In genomic region chr12:83929186-83929804, GRCm38 (mm10) we compare ENCODE assay signal across 1 mouse cellular context.
TF ChIP-seq lines count a peak whose summit lies in the region.

No protein-coding gene starts in this region.

TF ChIP-seq in MEL, 35 proteins besides CTCF, POLR2A, EP300 and RAD21:
- 0 out of 2 replicates have a peak, but pooled peaks have one; percentile 44 for TF ChIP-seq TCF12 (IDR thresholded peaks at IDR 0.05; ENCODE audit: low read depth, low read length)
- peak; percentile 67 for TF ChIP-seq ETS1 (IDR thresholded peaks at IDR 0.05; ENCODE audit: low read depth, low read length)
- TF ChIP-seq RCOR1 (IDR thresholded peaks at IDR 0.05; ENCODE audit: low read depth, low read length), result peak; percentile 73
- TF ChIP-seq ZKSCAN1 (IDR thresholded peaks at IDR 0.05; ENCODE audit: low read depth, low read length), result no peak
- TF ChIP-seq TAL1 (IDR thresholded peaks at IDR 0.05; ENCODE audit: low read length), result no peak
- TF ChIP-seq POLR2AphosphoS2 (IDR thresholded peaks at IDR 0.05; ENCODE audit: low read length), result no peak
- 0 out of 2 replicates have a peak, but pooled peaks have one; percentile 26 for TF ChIP-seq MYC (IDR thresholded peaks at IDR 0.05; ENCODE audit: low read depth, low read length)
- TF ChIP-seq GABPA (IDR thresholded peaks at IDR 0.05; ENCODE audit: low read depth, low read length), result no peak
- TF ChIP-seq SIN3A (IDR thresholded peaks at IDR 0.05; ENCODE audit: low read length), result peak; percentile 60
- peak; percentile 91 for TF ChIP-seq GATA1 (IDR thresholded peaks at IDR 0.05; ENCODE audit: low read depth, low read length)
- 0 out of 2 replicates have a peak, but pooled peaks have one; percentile 14 for TF ChIP-seq ELF1 (IDR thresholded peaks at IDR 0.05; ENCODE audit: low read depth, low read length)
- no peak for TF ChIP-seq MYB (IDR thresholded peaks at IDR 0.05; ENCODE audit: low read depth, low read length)
- TF ChIP-seq MAFK (IDR thresholded peaks at IDR 0.05; ENCODE audit: borderline replicate concordance, low read depth, low read length), result peak; percentile 15; the same call in 1 of the 2 replicates
